Mouse (Mus musculus) stomach, postnatal 0 days (tissue): Measurements from ENCODE around the gene Timm50. TPM values are rescaled to one million over a fixed set of nuclear protein-coding genes. Genes with fewer than 3 reads are reported as not detected.
A peak's percentile ranks its signal among the peaks of the same experiment; 100 is the strongest.

Experiments
- ATAC-seq: fragments of 200-750 bp; cut with Nextera tagmentation; 2 replicates; pipeline ENCODE4 v1.8.0; 2017; ENCODE audit not compliant: low FRiP score, low TSS enrichment
- DNase-seq: peaks from one replicate; pipeline ENCODE4 v3.0.0-alpha.2; 2016; ENCODE audit warnings: low spot score
- H3K27ac ChIP-seq: fragments of 300-500 bp; sonication (generic); replicated peaks from 2 replicates; pipeline ENCODE4 v1.5.1; 2014; ENCODE audit warnings: mild to moderate bottlenecking, control low read depth
- H3K27me3 ChIP-seq: fragments of 300-500 bp; sonication (generic); 2 replicates; pipeline ENCODE4 v1.6.1; 2014; ENCODE audit warnings: low read length; ENCODE audit not compliant: control insufficient read depth, insufficient read depth
- H3K36me3 ChIP-seq: fragments of 300-500 bp; sonication (generic); 2 replicates; pipeline ENCODE4 v1.6.1; 2014; ENCODE audit warnings: low read length, mixed read lengths; ENCODE audit not compliant: control insufficient read depth, insufficient read depth
- H3K4me1 ChIP-seq: fragments of 300-500 bp; sonication (generic); replicated peaks from 2 replicates; pipeline ENCODE4 v1.6.1; 2014; ENCODE audit warnings: antibody characterized with exemption; ENCODE audit not compliant: control insufficient read depth, insufficient read depth
- H3K4me2 ChIP-seq: fragments of 300-500 bp; sonication (generic); replicated peaks from 2 replicates; pipeline ENCODE4 v1.6.1; 2014; ENCODE audit warnings: low read depth, mild to moderate bottlenecking, control low read depth, moderate library complexity
- H3K4me3 ChIP-seq: fragments of 300-500 bp; sonication (generic); 2 replicates; pipeline ENCODE4 v1.5.1; 2014; ENCODE audit warnings: low read depth, low read length, control low read depth
- H3K9ac ChIP-seq: fragments of 300-500 bp; sonication (generic); 2 replicates; pipeline ENCODE4 v1.6.1; 2014; ENCODE audit warnings: mild to moderate bottlenecking, low read length, control low read depth, mixed read lengths
- H3K9me3 ChIP-seq: fragments of 300-500 bp; sonication (generic); 2 replicates; pipeline ENCODE4 v1.6.1; 2016; ENCODE audit warnings: low read length; ENCODE audit not compliant: control insufficient read depth
- CTCF ChIP-seq: IDR thresholded peaks from 2 replicates; pipeline ENCODE4 v1.5.1; 2016; ENCODE audit warnings: antibody characterized with exemption, low read depth, mild to moderate bottlenecking, moderate library complexity
- EP300 ChIP-seq: optimal IDR thresholded peaks from 2 replicates; pipeline ENCODE3; 2016; ENCODE audit warnings: antibody characterized with exemption
- WGBS: fragments of 180-500 bp; shearing (Covaris S2); extraction: QIAGEN DNeasy Blood & Tissue Kit; methylation state at CpG from one replicate; pipeline ENCODE4 v1.1.7; 2014; 5-methylcytosine and 5-hydroxymethylcytosine counted together
- polyA plus RNA-seq: library from polyadenylated mRNA; unstranded; fragments of >200 nt; fragmentation: Nextera tagmentation; extraction: Ambion mirVana; gene quantifications from 2 replicates; pipeline ENCODE4 v1.2.1, GENCODE M21; 2015

Gene Timm50
- polyA plus RNA-seq, 1 experiment from 2014 or later = 69.6 TPM

DNA sequence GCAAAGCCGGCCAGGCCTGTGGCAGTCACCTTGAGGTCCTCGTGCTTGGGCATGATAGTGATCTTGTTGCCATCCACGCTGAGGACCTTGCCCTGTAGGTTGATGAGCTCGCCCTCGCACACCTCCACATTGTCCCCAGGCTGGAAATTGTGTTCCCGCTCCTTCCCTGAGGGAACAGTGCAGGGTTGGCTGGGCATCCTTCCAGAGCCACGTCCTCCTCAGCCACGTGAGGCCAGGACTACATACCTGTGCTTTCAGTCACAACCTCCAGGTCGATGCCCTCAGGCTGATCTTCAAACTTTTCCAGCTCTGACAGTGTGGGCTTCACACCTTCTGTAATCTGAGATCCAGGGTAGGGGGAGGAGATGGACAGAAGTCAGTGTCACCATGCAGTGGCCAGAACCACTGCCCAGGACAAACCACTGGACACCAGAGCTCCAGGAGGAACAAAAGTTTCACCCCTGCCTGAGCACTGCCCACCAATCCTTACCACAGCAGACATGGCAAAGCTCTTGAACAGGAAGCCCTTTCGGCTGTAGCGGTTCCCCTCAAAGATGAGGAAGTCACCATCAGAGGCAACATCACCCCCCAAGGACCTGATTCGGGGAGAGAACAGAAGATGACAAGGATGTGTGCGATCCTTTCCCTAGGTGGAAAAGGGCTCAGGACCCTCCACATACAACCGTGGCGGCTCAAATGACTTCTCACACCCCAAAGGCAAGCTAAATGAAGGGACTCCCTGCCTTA, 10.3 kb upstream of the Timm50 start:
- no peak overlapping the region for H3K4me2 ChIP-seq
- no peaks in the 10 kb centered on the region for H3K4me1 ChIP-seq
- TF ChIP-seq CTCF (no peak), EP300 (no peak)
- no peak overlapping the region for H3K27ac ChIP-seq
- DNase-seq (no peak), ATAC-seq (no peak)
- H3K4me3 ChIP-seq = no peak overlapping the region
- no peaks in the 10 kb centered on the region for H3K27me3 ChIP-seq
- WGBS = 90% methylated on average over 15 of the region's 15 CpGs
- H3K36me3 ChIP-seq = peaks cover 61% of the 10 kb centered on the region
- no peak overlapping the region for H3K9ac ChIP-seq
- no peaks in the 10 kb centered on the region for H3K9me3 ChIP-seq

DNA sequence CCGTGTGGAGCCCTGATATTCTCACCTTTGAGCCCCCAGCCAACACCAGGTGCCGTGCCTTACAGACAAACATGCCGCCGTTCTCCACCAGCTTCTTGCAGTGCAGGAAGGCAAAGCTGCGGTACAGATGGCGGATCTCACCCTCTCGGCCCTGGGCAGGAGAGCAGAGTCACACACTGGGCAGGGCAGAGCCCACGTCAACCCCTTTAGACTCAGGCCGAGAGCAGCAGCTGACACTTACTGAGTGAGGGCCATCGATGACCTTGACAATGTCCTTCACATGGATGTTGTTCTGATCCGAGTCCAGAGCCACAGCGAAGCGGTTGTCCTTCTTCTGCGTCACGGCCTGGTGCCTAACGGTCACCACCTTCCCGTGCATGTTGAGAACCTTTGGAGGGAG, 6.8 kb upstream of the Timm50 start:
- no peak for ATAC-seq

DNA sequence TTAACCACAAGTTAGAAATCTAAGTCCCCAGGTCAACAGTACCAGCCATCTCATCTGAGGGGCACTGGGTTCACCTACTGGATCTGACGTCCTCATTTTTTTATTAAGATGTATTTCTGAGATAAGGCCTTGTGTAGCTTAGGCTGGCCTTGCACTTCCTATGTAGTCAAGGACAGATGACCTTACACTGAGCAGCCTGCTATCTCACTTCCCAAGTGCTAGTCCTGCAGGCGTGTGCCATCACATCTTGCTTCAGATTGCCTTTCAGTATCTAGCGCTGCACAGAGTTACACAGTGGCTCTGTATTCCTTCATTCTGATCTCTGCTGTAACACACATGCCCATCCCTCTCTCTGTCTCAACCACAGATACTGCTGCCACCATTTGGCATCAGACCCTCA, 6.2 kb upstream of the Timm50 start:
- ATAC-seq (no peak), DNase-seq (no peak)
- no peak overlapping the region for H3K4me2 ChIP-seq
- TF ChIP-seq CTCF (no peak), EP300 (no peak)
- WGBS = 88% methylated on average over 3 of the region's 3 CpGs
- no peaks in the 10 kb centered on the region for H3K9me3 ChIP-seq
- H3K9ac ChIP-seq = no peak overlapping the region
- H3K27me3 ChIP-seq = no peaks in the 10 kb centered on the region
- no peak overlapping the region for H3K27ac ChIP-seq
- no peak overlapping the region for H3K4me3 ChIP-seq
- H3K4me1 ChIP-seq = no peaks in the 10 kb centered on the region
- peaks cover 56% of the 10 kb centered on the region for H3K36me3 ChIP-seq

More for the DNA sequence above, 6.8 kb upstream of the Timm50 start:
- H3K9me3 ChIP-seq = no peaks in the 10 kb centered on the region
- H3K9ac ChIP-seq = no peak overlapping the region
- H3K27ac ChIP-seq = no peak overlapping the region
- peaks cover 62% of the 10 kb centered on the region for H3K36me3 ChIP-seq
- no peak for DNase-seq
- 92% methylated on average over 17 of the region's 17 CpGs for WGBS
- no peaks in the 10 kb centered on the region for H3K4me1 ChIP-seq
- H3K4me2 ChIP-seq = no peak overlapping the region
- H3K4me3 ChIP-seq = no peak overlapping the region
- no peaks in the 10 kb centered on the region for H3K27me3 ChIP-seq
- TF ChIP-seq CTCF (no peak), EP300 (no peak)

DNA sequence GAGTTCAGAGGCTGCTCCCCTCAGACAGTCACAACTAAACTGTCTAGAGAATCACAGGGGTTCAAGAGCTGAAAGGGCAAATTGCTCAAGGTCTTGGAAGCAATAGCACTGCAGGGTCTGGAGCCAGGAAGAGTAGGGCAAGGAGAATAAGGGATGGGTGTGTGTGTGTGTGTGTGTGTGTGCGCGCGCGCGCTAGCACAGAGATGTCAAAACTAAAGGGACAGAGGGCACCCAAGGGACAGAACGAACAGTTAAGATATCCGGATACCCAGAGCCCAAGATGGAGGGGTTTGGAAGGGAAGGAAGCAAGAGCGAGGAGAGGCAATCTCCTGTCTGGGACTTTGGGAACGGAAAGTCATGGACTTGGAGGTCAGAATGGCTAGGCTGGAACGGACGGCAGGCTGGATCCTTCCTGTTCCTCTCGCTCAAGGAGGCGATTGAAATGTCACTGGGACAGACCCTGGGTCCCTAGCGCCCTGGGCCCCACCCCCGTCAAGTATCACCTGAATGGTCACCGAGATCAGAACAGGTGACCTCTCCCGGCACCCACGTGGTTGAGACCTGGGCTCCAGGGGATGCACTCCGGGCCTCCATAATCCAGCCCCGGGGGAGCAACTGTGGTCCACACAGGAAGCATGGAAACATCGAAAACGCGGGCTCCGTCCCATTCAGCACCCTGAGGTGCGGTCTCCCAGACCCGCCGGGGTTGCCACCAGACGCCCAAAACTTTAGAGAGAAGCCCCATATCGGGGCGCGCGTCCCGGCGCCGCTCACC, 534 bp downstream of the Timm50 start:
- Histone ChIP-seq H3K36me3 (peaks cover 28% of the 10 kb centered on the region), H3K4me2 (peak overlapping the region; percentile 97), H3K4me3 (peak overlapping the region; percentile 90), H3K27ac (peak overlapping the region; percentile 65), H3K27me3 (no peaks in the 10 kb centered on the region), H3K9me3 (no peaks in the 10 kb centered on the region), H3K4me1 (no peaks in the 10 kb centered on the region), H3K9ac (peak overlapping the region; percentile 87)
- 5% methylated on average over 34 of the region's 35 CpGs for WGBS
- TF ChIP-seq CTCF = no peak
- no peak for TF ChIP-seq EP300
- DNase-seq = no peak
- peak; percentile 69 for ATAC-seq

DNA sequence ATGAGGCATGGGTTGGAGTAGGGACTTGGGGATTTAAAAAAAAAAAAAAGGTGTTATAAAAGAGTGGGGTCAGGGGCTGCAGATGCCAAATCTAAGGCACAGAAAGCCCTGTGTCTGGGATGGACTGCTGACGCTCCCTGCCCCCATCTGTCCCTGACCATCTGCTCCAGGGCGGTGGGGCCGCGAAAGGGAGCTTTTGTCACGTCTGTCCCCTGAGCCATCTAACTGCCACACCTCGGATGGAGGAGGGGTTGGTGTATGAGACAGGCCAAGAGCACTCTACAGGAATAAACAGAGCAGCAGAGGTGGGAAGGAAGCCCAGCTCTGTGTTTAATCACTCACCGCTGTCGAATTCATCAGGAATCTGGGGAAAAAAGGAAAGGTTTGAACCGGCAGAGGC, 2.1 kb downstream of the Timm50 start:
- Histone ChIP-seq H3K4me2 (no peak overlapping the region), H3K36me3 (peaks cover 27% of the 10 kb centered on the region), H3K4me3 (no peak overlapping the region), H3K9me3 (no peaks in the 10 kb centered on the region), H3K27ac (no peak overlapping the region), H3K9ac (0 out of 2 replicates have a peak overlapping the region, but pooled peaks have one; percentile 13), H3K4me1 (no peaks in the 10 kb centered on the region), H3K27me3 (no peaks in the 10 kb centered on the region)
- TF ChIP-seq CTCF = no peak
- no peak for TF ChIP-seq EP300
- DNase-seq = no peak
- 54% methylated on average over 9 of the region's 9 CpGs for WGBS
- no peak for ATAC-seq

DNA sequence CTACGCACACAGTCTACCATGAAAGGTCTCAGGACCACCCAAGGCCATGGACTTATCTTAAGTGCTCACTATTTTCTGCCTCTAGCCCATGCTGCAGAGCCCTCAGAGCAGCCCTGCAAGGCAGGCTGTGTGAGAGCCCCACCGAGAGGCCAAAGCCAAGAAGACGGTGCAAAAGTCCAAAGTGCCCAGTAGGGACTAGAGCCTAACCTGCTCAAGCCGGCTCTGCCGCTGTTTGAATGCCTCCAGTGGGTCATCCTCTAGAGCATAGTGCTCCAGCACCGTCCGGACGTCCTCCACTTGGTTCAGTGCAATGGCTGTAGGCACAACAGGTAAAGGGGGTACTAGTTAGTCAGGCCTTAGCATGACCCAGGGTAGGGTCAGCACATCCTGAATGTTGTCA, 5.7 kb downstream of the Timm50 start:
- no peak for TF ChIP-seq CTCF
- TF ChIP-seq EP300 = no peak
- H3K36me3 ChIP-seq = peaks cover 27% of the 10 kb centered on the region
- no peak overlapping the region for H3K4me2 ChIP-seq
- H3K4me1 ChIP-seq = no peaks in the 10 kb centered on the region
- no peak overlapping the region for H3K27ac ChIP-seq
- no peak for DNase-seq
- H3K27me3 ChIP-seq = peaks cover 7% of the 10 kb centered on the region; the same call in 1 of the 2 replicates
- 94% methylated on average over 8 of the region's 8 CpGs for WGBS
- no peak for ATAC-seq
- no peak overlapping the region for H3K4me3 ChIP-seq
- H3K9me3 ChIP-seq = no peaks in the 10 kb centered on the region
- H3K9ac ChIP-seq = no peak overlapping the region
